Mouse (Mus musculus) liver (tissue): ENCODE measurements at regions not wholly inside any gene's neighbourhood (a gene's known extent, or its start where the extent isn't known, plus 50 kb on each side); places are given as distances from the start of the nearest gene placed in this dataset.

Experiments
- DNase-seq: peaks from one replicate; pipeline ENCODE4 v3.0.0-alpha.2; 2020; ENCODE audit warnings: mixed read lengths

- no peak for DNase-seq
Observed at GRCm38 (mm10) chr12:92292460-92293340, 443.7 kb upstream of the Sel1l start.

GRCm38 (mm10) chr12:92291490-92291889 lies 442.5 kb upstream of the Sel1l start:
- no peak for DNase-seq

- DNase-seq = no peak
Observed at GRCm38 (mm10) chr12:92285511-92285910, 436.6 kb upstream of the Sel1l start.

GRCm38 (mm10) chr12:92280470-92280869 lies 431.5 kb upstream of the Sel1l start:
- DNase-seq = no peak

- DNase-seq = no peak
Observed at GRCm38 (mm10) chr12:92251962-92252361, 403.0 kb upstream of the Sel1l start.

- no peak for DNase-seq
Observed at GRCm38 (mm10) chr12:92246790-92247451, 398.0 kb upstream of the Sel1l start.

GRCm38 (mm10) chr12:92239956-92240699 lies 391.2 kb upstream of the Sel1l start:
- DNase-seq = no peak

- no peak for DNase-seq
Observed at GRCm38 (mm10) chr12:92233650-92234408, 384.9 kb upstream of the Sel1l start.

GRCm38 (mm10) chr12:92228585-92228984 lies 379.6 kb upstream of the Sel1l start:
- DNase-seq = no peak

- no peak for DNase-seq
Observed at GRCm38 (mm10) chr12:92203351-92203750, 354.4 kb upstream of the Sel1l start.

- no peak for DNase-seq
Observed at GRCm38 (mm10) chr12:92200602-92201001, 351.6 kb upstream of the Sel1l start.

- DNase-seq = no peak
Observed at GRCm38 (mm10) chr12:92198738-92199477, 350.0 kb upstream of the Sel1l start.

- no peak for DNase-seq
Observed at GRCm38 (mm10) chr12:92193934-92194685, 345.2 kb upstream of the Sel1l start.

- no peak for DNase-seq
Observed at GRCm38 (mm10) chr12:92193199-92193933, 344.4 kb upstream of the Sel1l start.

GRCm38 (mm10) chr12:92189022-92189421 lies 340.1 kb upstream of the Sel1l start:
- DNase-seq = no peak

GRCm38 (mm10) chr12:92187133-92187482 lies 338.2 kb upstream of the Sel1l start:
- DNase-seq = no peak

- DNase-seq = no peak
Observed at GRCm38 (mm10) chr12:92186448-92187132, 337.6 kb upstream of the Sel1l start.

GRCm38 (mm10) chr12:92179292-92179691 lies 330.3 kb upstream of the Sel1l start:
- no peak for DNase-seq

- DNase-seq = no peak
Observed at GRCm38 (mm10) chr12:92156726-92157125, 307.8 kb upstream of the Sel1l start.

GRCm38 (mm10) chr12:92152922-92153235 lies 303.9 kb upstream of the Sel1l start:
- DNase-seq = no peak
